Mouse (Mus musculus) brain, embryonic 14.5 days (tissue): ENCODE data around the gene Tfr2.

Source experiments
- CTCF ChIP-seq: fragments of 200-500 bp; IDR thresholded peaks from 2 replicates; pipeline ENCODE4 v1.5.1; 2012; ENCODE audit warnings: inconsistent platforms, mild to moderate bottlenecking, moderate library complexity, borderline replicate concordance; ENCODE audit not compliant: insufficient read depth, insufficient read length; ENCODE audit errors: extremely low read depth
- POLR2A ChIP-seq: fragments of 200-500 bp; IDR thresholded peaks from 2 replicates; pipeline ENCODE4 v1.6.1; 2012; ENCODE audit warnings: mild to moderate bottlenecking, inconsistent platforms, borderline replicate concordance; ENCODE audit not compliant: poor library complexity, insufficient read depth, insufficient read length, severe bottlenecking; ENCODE audit errors: extremely low read depth

DNA sequence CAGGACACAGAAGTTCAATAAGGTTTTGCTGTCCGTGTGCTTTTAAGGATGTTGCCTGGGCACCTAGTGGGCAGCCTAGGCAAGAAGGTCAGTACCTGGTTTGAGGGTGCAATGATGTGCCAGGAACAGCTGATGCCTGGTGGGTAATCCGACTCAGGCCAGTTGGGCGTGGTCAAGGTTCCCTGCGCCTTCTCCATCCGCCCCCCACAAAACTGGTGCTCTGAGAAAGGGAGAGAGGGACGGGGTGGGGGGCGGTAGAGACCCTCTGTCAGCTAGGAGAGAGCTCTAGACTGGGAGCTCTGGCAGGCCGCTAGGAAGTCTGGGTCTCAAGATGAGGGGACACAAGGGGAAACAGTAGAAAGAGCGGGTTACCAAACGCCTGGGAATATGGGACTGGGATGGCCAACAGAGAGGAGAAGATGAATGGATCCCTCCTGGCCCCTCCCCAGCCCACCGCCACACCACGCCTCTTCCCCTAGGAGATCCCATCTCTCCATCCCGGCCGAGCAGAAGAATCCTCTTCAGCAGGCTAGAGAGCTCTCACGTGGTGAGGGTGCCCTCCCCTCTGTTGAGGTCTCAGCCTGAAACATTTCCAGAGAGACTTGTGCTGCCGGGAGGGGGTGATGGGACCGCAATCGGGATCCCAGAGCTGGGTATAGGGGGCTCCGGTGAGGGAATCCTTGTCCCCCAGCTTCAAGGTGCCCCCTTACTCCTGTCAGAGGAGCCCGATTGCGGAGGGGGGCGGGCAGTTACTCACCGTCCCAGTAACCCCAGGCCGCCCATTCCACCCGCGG lies 38.4 kb downstream of the Tfr2 start:
- TF ChIP-seq CTCF (no peak), POLR2A (no peak)
